Mouse (Mus musculus): ENCODE measurements at regions not wholly inside any gene's neighbourhood (a gene's known extent, or its start where the extent isn't known, plus 50 kb on each side); places are given as distances from the start of the nearest gene placed in this dataset.

- TF ChIP-seq POLR2A (IDR thresholded peaks at IDR 0.05; ENCODE audit: borderline replicate concordance, insufficient read depth, low read length), result no peak
- TF ChIP-seq CTCF (IDR thresholded peaks at IDR 0.05; ENCODE audit: borderline replicate concordance, insufficient read depth, low read depth, low read length), result no peak
Observed at GRCm38 (mm10) chr3:4835645-4836044, 915.0 kb upstream of the Gm8797 start.

All from cerebellum, adult 2 months (tissue).